Mouse (Mus musculus) sigmoid colon, adult 10 weeks (tissue): Measurements from ENCODE around the gene Prpf38a. TPM values are rescaled to one million over a fixed set of nuclear protein-coding genes. Genes with fewer than 3 reads are reported as not detected.

ENCODE experiments used
- polyA plus RNA-seq: library from polyadenylated mRNA; stranded (reverse); fragments of 350-450 nt; fragmentation: Illumina TruSeq; extraction: RNeasy Lipid Tissue Mini Kit (QIAGEN cat#74804); gene quantifications from one replicate; pipeline ENCODE4 v1.2.3, GENCODE M21; 2014; ENCODE audit warnings: low read depth, low replicate concordance

Gene Prpf38a
- polyA plus RNA-seq = 68.6 TPM

DNA sequence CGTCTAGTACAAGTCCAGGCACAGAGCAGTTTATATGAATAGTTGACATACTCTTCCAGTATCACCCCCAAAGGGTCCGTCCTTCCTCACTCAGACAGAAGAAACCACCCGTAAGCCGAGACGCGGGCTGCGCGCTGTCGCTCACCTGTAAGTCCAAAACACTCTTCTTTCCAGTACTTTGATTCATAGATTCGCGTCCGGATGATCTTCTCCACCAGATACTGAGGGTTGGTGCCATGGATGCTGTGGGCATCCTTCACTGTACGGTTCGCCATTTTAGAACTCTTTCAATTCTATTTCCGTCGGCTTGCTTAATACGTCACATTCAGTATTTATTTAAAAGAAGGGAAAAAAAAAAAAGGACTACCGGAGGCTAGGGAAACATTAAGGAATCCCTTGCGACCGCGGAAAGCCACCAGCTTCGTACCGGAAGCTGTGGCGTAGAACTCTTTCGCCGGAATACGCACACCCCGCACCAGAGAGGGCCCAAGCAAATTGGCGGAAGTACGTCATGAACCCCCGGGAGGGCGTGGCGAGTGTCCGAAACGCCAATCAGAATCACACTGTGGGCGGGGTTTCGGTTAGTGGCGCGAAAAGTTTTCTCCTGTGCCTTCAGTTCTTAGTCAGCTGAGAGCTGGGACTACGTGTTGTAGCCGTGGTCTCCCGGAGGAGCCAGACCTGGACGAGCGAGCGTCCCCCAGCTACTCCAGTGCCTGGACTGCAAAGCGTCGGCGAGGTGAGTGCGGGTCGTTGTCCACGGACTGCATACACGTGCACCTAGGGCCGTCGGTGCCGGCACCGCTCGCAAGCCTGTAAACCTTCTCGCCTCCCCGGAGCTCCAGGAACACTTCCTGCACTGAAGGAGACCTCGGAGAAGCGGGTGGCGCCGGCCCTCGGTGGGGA is at the start of gene Prpf38a, which contains the start of gene Orc1:
TSS of gene Prpf38a (minus strand) at position 497 of the 903 bp plus-strand sequence.
TSS of gene Orc1 (plus strand) at position 584 of the 903 bp plus-strand sequence.

DNA sequence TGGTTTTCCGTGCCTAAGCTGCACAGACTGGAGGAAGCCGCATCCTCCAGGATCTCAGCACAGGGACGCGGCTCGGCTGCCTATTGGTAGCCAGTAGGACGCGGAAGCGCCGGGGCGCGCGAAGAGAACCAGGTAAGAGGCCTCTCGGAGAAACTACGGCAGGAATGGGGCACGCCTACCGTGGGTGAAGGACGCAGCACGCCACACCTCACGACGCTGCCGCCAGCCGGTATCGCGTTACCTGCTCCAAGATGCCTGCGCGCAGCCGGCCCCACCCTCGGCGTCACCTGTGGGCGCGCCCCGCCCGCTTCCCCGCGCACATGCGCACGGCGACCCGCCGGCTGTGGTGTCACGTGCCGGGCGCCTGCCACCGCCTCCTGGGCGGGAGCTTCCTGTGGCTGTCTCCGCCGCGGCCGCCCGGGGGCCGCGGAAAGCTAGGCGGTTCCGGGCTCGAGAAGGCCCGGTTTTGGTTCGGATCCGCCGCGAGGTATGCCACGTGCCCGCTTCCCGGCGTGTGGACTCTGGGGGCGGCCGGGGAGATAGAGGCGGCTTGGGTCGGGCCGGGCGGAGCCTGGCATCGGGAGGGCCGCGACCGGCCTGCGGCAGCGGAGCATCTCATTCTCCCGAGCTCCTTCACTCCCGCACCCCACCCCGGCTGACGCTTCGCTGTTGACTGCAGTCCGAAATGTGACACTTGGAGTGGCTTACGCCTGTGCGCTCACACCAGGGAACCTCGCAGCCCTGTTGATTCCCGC is 40.6 kb upstream of the Prpf38a start, which contains the start of gene Cc2d1b:
TSS of gene Cc2d1b (plus strand) at position 354 of the 755 bp plus-strand sequence.

Other genes with a start within 250 kb of the Prpf38a start
- gene Shisal2a, start 196.0 kb downstream of the Prpf38a start, polyA plus RNA-seq = not detected
- 0.82 TPM for gene Gpx7, start 172.4 kb downstream of the Prpf38a start, polyA plus RNA-seq
- gene Tut4, start 119.9 kb downstream of the Prpf38a start, polyA plus RNA-seq = 62.6 TPM
- 6.3 TPM for gene Orc1, start 87 bp upstream of the Prpf38a start, polyA plus RNA-seq
- gene Cc2d1b, start 40.6 kb upstream of the Prpf38a start, polyA plus RNA-seq = 64.3 TPM
- gene 3110021N24Rik, start 140.3 kb upstream of the Prpf38a start, polyA plus RNA-seq = 1.7 TPM
- gene Zfyve9, start 201.5 kb upstream of the Prpf38a start, polyA plus RNA-seq = 28.0 TPM